Mouse (Mus musculus) embryonic facial prominence, embryonic 12.5 days (tissue): ENCODE results near the gene Rusc1. TPM values are rescaled to one million over a fixed set of nuclear protein-coding genes. Genes with fewer than 3 reads are reported as not detected.

ENCODE experiments used
- ATAC-seq: fragments of 200-750 bp; cut with Nextera tagmentation; 2 replicates; pipeline ENCODE4 v1.8.0; 2017; ENCODE audit not compliant: insufficient number of reproducible peaks, insufficient read depth, low FRiP score, low TSS enrichment
- H3K27ac ChIP-seq: fragments of 300-500 bp; sonication (generic); 2 replicates; pipeline ENCODE4 v1.5.1; 2016; ENCODE audit warnings: mild to moderate bottlenecking
- H3K27me3 ChIP-seq: fragments of 300-500 bp; sonication (generic); 2 replicates; pipeline ENCODE4 v1.6.1; 2016; ENCODE audit warnings: mild to moderate bottlenecking, moderate library complexity
- H3K36me3 ChIP-seq: fragments of 300-500 bp; sonication (generic); 2 replicates; pipeline ENCODE4 v1.6.1; 2016; ENCODE audit warnings: mild to moderate bottlenecking
- H3K4me1 ChIP-seq: fragments of 300-500 bp; sonication (generic); 2 replicates; pipeline ENCODE4 v1.6.1; 2016
- H3K4me2 ChIP-seq: fragments of 300-500 bp; sonication (generic); replicated peaks from 2 replicates; pipeline ENCODE4 v1.6.1; 2016; ENCODE audit warnings: mild to moderate bottlenecking, moderate library complexity
- H3K4me3 ChIP-seq: fragments of 300-500 bp; sonication (generic); 2 replicates; pipeline ENCODE4 v1.5.1; 2016; ENCODE audit warnings: mild to moderate bottlenecking
- H3K9ac ChIP-seq: fragments of 300-500 bp; sonication (generic); 2 replicates; pipeline ENCODE4 v1.6.1; 2016; ENCODE audit warnings: mild to moderate bottlenecking, moderate library complexity
- H3K9me3 ChIP-seq: fragments of 300-500 bp; sonication (generic); 2 replicates; pipeline ENCODE4 v1.6.1; 2016; ENCODE audit warnings: mild to moderate bottlenecking, moderate library complexity
- WGBS: fragments of 180-500 bp; shearing (Covaris S2); methylation state at CpG from one replicate; pipeline ENCODE4 v1.1.7; 2016; 5-methylcytosine and 5-hydroxymethylcytosine counted together
- polyA plus RNA-seq: library from polyadenylated mRNA; unstranded; fragments of >200 nt; fragmentation: Nextera tagmentation; extraction: Ambion mirVana; gene quantifications from 2 replicates; pipeline ENCODE4 v1.2.1, GENCODE M21; 2016

Gene Rusc1
- polyA plus RNA-seq, 1 experiment from 2014 or later: 26.5 TPM

- peaks cover 75% of the 10 kb centered on the region for H3K36me3 ChIP-seq
- no peak for ATAC-seq
- H3K9ac ChIP-seq: no peak overlapping the region
- no peak overlapping the region for H3K4me3 ChIP-seq
- no peaks in the 10 kb centered on the region for H3K27me3 ChIP-seq
- no peaks in the 10 kb centered on the region for H3K9me3 ChIP-seq
- no peaks in the 10 kb centered on the region for H3K4me1 ChIP-seq
- H3K27ac ChIP-seq: no peak overlapping the region
- WGBS: 70% methylated on average over 3 of the region's 3 CpGs
- no peak overlapping the region for H3K4me2 ChIP-seq
Observed at GRCm38 (mm10) chr3:89061696-89062095, 31.4 kb downstream of the Rusc1 start.

DNA sequence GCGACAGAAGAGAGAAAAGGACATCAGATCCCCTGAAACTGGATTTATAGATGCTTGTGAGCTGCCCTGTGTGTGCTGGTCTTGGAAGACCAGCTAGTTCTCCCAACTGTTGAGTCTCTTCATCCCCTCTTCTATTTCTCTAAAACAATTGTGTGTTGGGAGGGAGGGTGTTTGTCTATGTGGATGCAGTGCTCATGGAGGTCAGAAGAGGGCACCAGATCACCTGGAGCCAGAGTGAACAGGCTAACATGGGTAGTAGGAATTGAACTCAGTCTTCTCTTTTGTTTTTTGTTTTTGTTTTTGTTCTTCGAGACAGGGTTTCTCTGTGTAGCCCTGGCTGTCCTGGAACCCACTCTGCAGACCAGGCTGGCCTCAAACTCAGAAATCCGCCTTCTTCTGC is 34.3 kb downstream of the Rusc1 start:
- H3K9me3 ChIP-seq: no peaks in the 10 kb centered on the region
- H3K27ac ChIP-seq: no peak overlapping the region
- H3K9ac ChIP-seq: no peak overlapping the region
- H3K4me3 ChIP-seq: no peak overlapping the region
- no peak for ATAC-seq
- H3K27me3 ChIP-seq: no peaks in the 10 kb centered on the region
- peaks cover 68% of the 10 kb centered on the region for H3K36me3 ChIP-seq
- 81% methylated on average over 3 of the region's 3 CpGs for WGBS
- no peak overlapping the region for H3K4me2 ChIP-seq
- H3K4me1 ChIP-seq: no peaks in the 10 kb centered on the region

DNA sequence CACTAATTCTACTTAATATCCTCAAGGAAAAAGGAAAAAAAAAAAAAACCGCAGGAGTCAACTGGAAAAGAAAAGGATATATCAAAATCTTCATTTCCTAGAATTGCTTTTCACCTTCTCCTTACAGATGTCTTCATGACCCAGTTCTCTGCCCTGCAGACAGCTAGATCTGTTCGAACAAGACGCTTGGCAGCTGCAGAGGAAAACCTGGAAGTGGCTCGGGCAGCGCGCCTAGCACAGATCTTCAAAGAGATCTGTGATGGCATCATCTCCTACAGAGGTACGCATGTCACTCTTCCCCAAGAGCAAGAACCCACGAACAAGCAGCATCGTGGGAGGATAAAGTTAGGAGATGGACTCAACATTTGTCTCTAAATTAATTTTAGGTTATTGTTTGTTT is 34.8 kb downstream of the Rusc1 start:
- Histone ChIP-seq H3K9ac (no peak overlapping the region), H3K4me3 (no peak overlapping the region), H3K4me2 (no peak overlapping the region), H3K27ac (no peak overlapping the region), H3K9me3 (no peaks in the 10 kb centered on the region), H3K4me1 (no peaks in the 10 kb centered on the region), H3K36me3 (peaks cover 67% of the 10 kb centered on the region), H3K27me3 (no peaks in the 10 kb centered on the region)
- 96% methylated on average over 9 of the region's 9 CpGs for WGBS
- ATAC-seq: no peak

- Histone ChIP-seq H3K4me1 (no peaks in the 10 kb centered on the region), H3K9me3 (no peaks in the 10 kb centered on the region), H3K36me3 (peaks cover 65% of the 10 kb centered on the region), H3K4me2 (no peak overlapping the region), H3K27ac (no peak overlapping the region), H3K27me3 (no peaks in the 10 kb centered on the region), H3K4me3 (no peak overlapping the region), H3K9ac (no peak overlapping the region)
- ATAC-seq: no peak
- WGBS: 90% methylated on average over 4 of the region's 4 CpGs
Observed at GRCm38 (mm10) chr3:89043359-89043758, 49.8 kb downstream of the Rusc1 start.

Other genes with a start within 250 kb of the Rusc1 start
- gene Msto1, start 179.3 kb downstream of the Rusc1 start, polyA plus RNA-seq: 48.4 TPM in 2 replicates
- 25.5 TPM in 2 replicates for gene Ash1l, start 142.7 kb downstream of the Rusc1 start, polyA plus RNA-seq
- gene Dap3, start 142.1 kb downstream of the Rusc1 start, polyA plus RNA-seq: 153 and 156 TPM in 2 replicates
- gene Gm43738, start 7.8 kb upstream of the Rusc1 start, polyA plus RNA-seq: not detected in 2 replicates
- 258 and 265 TPM in 2 replicates for gene Fdps, start 8.6 kb upstream of the Rusc1 start, polyA plus RNA-seq
- 0.27 and 1.0 TPM in 2 replicates for gene Pklr, start 42.8 kb upstream of the Rusc1 start, polyA plus RNA-seq
- 3.9 and 4.4 TPM in 2 replicates for gene Hcn3, start 66.9 kb upstream of the Rusc1 start, polyA plus RNA-seq
- gene Clk2, start 71.5 kb upstream of the Rusc1 start, polyA plus RNA-seq: 51.3 and 52.6 TPM in 2 replicates
- gene Scamp3, start 84.2 kb upstream of the Rusc1 start, polyA plus RNA-seq: 108 and 109 TPM in 2 replicates
- gene Fam189b, start 89.8 kb upstream of the Rusc1 start, polyA plus RNA-seq: 30.9 and 37.2 TPM in 2 replicates
- 33.2 and 34.9 TPM in 2 replicates for gene Gba, start 109.6 kb upstream of the Rusc1 start, polyA plus RNA-seq
- gene Thbs3, start 121.9 kb upstream of the Rusc1 start, polyA plus RNA-seq: 42.6 and 46.2 TPM in 2 replicates
- 208 and 211 TPM in 2 replicates for gene Mtx1, start 133.8 kb upstream of the Rusc1 start, polyA plus RNA-seq
- gene Muc1, start 135.7 kb upstream of the Rusc1 start, polyA plus RNA-seq: 0.78 and 1.6 TPM in 2 replicates
- 297 and 306 TPM in 2 replicates for gene Krtcap2, start 152.7 kb upstream of the Rusc1 start, polyA plus RNA-seq
- 6.2 and 7.7 TPM in 2 replicates for gene Trim46, start 153.0 kb upstream of the Rusc1 start, polyA plus RNA-seq
- gene Dpm3, start 166.0 kb upstream of the Rusc1 start, polyA plus RNA-seq: 101 and 103 TPM in 2 replicates
- gene Slc50a1, start 177.3 kb upstream of the Rusc1 start, polyA plus RNA-seq: 56.6 and 62.0 TPM in 2 replicates
- gene Efna1, start 187.8 kb upstream of the Rusc1 start, polyA plus RNA-seq: 32.6 and 36.1 TPM in 2 replicates
- gene Efna3, start 229.7 kb upstream of the Rusc1 start, polyA plus RNA-seq: 12.8 and 15.8 TPM in 2 replicates
- 47.1 and 48.8 TPM in 2 replicates for gene Efna4, start 244.7 kb upstream of the Rusc1 start, polyA plus RNA-seq